Mouse (Mus musculus) G1E (cell line): ENCODE measurements around the gene Dnah2.

ENCODE experiments used
- CTCF ChIP-seq: IDR thresholded peaks from 2 replicates; pipeline ENCODE4 v1.5.1; 2012; ENCODE audit warnings: low read depth, low read length, inconsistent platforms, mixed read lengths
- GATA1 ChIP-seq: IDR thresholded peaks from 2 replicates; pipeline ENCODE4 v1.6.1; 2012; ENCODE audit warnings: borderline replicate concordance, low read length, inconsistent platforms, mixed read lengths
- POLR2AphosphoS5 ChIP-seq: IDR thresholded peaks from 2 replicates; pipeline ENCODE4 v1.6.1; 2012; ENCODE audit warnings: low read depth, low read length, inconsistent platforms; ENCODE audit not compliant: insufficient replicate concordance
- TAL1 ChIP-seq: conservative IDR thresholded peaks from 2 replicates; pipeline ENCODE4 v1.6.1; 2012; ENCODE audit warnings: low read depth, low read length, inconsistent platforms, mixed read lengths

- TF ChIP-seq CTCF (no peak), GATA1 (no peak), TAL1 (no peak), POLR2AphosphoS5 (0 out of 2 replicates have a peak, but pooled peaks have one; percentile 19)
Observed at GRCm38 (mm10) chr11:69580091-69580514, 31.2 kb upstream of the Dnah2 start, which contains the start of the genes Wrap53 and Trp53.
